Mouse (Mus musculus) adrenal gland (tissue): Measurements from ENCODE around the gene Ttpal.

Source experiments
- intact Hi-C: fragments of 180-260 bp; cut with DNase I; formaldehyde crosslinking; loops from one replicate; pipeline ENCODE4 v1.15.1; 2025

The Ttpal gene

DNA sequence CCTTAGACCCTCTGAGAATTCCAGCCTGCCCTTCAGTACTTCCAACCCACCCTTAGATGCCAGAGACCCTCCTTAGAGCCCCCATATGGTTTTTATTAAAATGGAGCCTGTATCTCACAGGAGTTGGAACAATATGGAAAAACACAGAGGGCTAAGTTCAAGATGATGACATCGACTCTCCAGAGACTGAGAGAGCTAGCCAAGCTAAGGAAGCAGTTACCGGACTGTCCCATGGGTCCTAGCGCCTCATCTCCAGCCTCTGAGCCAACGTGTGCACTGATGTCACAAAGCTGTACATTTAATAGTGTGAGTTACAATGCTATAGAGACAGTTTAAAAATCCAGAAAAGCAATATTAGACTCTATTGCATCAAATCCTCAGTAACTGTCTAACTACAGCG, 11.1 kb upstream of the Ttpal start:
- intact Hi-C loops = no loop called here

DNA sequence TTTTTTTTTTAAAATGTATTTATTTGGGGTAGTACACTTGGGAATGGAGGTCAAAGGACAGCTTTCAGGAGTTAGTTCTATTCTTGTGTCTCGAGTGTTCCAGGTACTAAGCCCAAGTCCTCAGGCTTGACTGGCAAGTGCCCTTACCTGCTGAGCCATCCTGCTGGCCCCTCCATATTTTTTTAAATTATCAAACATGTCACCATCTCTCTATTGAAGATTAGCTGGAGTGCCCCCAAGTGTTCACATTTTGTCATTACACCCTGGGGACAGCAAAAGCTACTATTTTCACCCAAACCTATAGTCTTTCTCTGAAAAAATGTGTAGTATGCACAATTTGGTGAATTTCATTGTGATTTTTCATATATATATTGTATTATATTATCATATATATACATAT, 10.0 kb upstream of the Ttpal start:
- intact Hi-C loops = no loop called here

DNA sequence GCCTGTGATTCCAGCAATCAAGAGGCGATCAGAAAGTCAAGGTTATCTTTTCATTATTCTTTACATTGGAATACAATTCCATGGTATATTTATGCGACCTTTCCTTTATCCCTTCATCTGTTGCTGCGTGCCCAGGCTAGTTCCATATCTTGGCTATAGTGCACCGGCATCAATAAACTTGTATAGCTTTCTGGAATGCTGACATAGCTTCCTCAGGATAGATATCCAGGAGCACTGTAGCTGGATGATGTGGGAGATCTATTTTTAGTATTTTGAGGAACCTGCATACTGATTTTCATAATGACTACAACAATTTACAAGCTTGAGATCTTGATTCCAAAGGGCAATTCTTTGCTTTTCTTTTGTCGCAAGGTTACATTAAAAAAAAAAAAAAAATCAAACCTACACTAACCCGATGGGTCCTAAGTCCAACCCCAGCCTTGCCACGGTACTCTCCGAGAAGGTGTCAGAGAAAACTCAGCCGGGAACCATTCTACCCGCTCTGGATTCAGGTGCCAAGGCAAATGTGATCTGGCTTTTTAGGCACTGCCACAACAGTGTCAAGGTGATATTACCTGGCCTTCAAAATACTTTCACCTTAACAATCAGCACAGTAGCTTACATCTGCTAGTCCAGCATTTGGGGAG, 8.4 kb upstream of the Ttpal start:
- intact Hi-C loops = no loop called here

DNA sequence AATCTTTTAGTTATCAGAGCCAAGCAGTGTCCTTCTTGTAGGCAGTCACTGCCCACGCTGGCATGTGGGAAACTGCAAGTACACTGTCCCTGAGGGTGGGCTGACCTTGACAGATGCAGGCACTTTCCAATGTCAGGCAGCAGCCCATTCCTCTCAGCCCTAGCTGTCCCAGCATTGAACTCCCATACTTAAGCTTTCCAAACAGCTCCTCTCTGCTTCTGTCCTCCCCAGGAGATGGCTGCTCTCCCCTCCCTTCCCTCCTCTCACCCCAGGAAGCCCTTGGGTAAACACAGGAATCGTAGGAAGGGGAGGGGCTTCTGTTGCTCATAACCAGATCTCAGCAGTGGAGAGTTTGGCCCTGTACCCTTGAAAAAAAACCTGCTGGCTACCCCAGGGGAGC, 7.0 kb upstream of the Ttpal start:
- intact Hi-C loops = loop anchor here (5.0 kb wide), 1 partner anchor 143 kb away; no protein-coding TSS in a partner anchor

DNA sequence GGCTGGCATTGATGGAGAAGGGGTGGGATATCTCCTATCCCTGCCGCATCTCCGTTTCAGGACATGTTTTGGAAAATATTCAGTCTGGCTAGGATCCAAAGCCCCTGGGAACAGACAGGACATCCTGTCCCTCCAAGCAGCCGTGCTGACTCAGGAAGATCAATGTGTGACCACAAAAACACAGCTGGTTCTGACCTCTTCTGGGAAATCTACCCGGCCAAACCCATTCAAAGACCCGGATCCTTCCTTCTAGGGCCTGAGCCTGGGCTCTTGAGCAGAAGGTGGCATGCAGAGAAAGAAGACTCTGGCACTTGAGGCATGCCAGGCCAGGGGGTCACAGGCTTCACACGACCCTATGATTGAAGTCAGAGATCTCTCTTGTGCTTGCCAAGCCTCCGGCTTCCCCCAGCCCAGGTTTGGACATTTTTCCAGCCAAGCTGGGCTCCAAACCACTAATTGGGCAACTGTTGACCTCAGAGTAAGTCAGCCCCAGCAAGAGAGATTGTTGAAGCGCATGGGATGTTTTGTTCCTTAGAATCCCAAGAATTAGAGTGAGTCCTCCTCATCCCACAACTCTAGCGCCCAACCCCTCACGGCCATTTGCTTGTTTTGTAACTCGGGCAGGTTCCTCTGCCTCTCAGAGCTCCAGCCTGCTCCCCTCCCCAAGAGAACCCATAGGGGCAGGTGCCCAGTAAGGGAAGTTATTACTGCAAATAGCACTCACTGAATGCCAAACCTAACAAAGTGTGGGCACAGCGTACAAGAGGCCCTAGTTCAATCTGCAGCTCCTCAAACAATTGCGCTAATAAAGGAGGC, 5.8 kb upstream of the Ttpal start:
- intact Hi-C loops = loop anchor here (5.0 kb wide), 1 partner anchor 144 kb away; no protein-coding TSS in a partner anchor

DNA sequence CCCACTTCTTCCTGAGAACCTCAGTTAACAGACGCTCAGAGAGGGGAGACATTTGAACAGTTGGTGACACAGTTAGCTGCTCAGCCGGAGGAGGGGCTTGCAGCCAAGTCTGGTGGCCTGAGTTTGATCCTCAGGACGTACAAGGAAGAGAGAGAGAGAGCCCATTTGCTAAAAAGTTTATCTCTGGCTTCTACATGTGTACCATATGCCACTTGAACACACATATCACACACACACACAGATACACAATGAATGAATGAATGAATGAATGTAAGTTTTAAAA, 5.3 kb upstream of the Ttpal start:
- intact Hi-C loops = loop anchor here (5.0 kb wide), 1 partner anchor 145 kb away; no protein-coding TSS in a partner anchor

GRCm38 (mm10) chr2:163597661-163598060, 4.5 kb upstream of the Ttpal start:
- intact Hi-C loops = loop anchor here (5.0 kb wide), 1 partner anchor 145 kb away; no protein-coding TSS in a partner anchor

GRCm38 (mm10) chr2:163599226-163599625, 2.9 kb upstream of the Ttpal start:
- intact Hi-C loops = loop anchor here (5.0 kb wide), 1 partner anchor 147 kb away; no protein-coding TSS in a partner anchor

GRCm38 (mm10) chr2:163601066-163601465, 1.0 kb upstream of the Ttpal start:
- intact Hi-C loops = loop anchor here (2.0 to 5.0 kb wide), 2 partner anchors 41 to 66 kb away; no protein-coding TSS in a partner anchor

- intact Hi-C loops = loop anchor here (2.0 to 5.0 kb wide), 3 partner anchors 41 to 117 kb away; no protein-coding TSS in a partner anchor
Observed at GRCm38 (mm10) chr2:163601712-163602100, 408 bp upstream of the Ttpal start.

DNA sequence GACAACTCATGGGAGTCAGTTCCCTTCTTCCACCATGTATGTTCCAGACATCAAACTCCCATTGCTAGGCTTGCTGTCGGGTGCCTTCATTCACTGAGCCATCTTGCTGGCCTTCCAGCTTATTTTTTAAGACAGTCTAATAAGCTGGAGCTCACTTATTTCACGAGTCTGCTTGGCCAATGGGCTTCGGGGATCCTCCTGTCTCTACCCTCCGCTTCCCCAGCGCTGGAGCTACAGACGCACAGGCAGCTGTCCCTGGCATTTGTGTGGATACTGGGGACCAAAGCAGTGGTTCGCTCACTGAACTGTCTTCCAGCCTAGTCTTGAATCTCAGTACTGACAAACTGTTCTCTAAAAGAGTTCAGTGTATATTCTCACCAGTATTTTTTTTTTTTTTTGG, 4.0 kb downstream of the Ttpal start:
- intact Hi-C loops = no loop called here

DNA sequence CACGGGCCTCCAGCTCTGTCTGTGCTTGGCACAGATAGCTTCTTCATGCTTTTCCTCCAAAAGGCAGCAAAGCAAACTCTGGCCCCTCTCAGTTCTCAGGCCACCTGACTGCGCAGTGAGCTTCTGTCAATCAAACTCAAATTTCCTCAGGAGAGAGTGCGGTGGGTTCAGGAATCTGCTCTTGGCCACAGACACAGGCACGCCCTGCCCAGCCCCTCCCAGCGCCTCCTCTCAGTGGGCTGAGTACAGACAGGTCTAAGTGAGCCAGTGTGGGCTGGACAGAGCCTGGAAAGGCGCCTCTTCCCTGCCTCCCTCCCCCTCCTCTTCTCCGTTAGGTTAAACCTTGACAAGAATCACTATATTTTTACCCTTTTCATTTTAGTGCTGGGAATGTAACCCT, 5.9 kb downstream of the Ttpal start:
- intact Hi-C loops = no loop called here

GRCm38 (mm10) chr2:163609281-163609975, 7.3 kb downstream of the Ttpal start:
- intact Hi-C loops = no loop called here

- intact Hi-C loops = no loop called here
Observed at GRCm38 (mm10) chr2:163611176-163611575, 9.1 kb downstream of the Ttpal start.

DNA sequence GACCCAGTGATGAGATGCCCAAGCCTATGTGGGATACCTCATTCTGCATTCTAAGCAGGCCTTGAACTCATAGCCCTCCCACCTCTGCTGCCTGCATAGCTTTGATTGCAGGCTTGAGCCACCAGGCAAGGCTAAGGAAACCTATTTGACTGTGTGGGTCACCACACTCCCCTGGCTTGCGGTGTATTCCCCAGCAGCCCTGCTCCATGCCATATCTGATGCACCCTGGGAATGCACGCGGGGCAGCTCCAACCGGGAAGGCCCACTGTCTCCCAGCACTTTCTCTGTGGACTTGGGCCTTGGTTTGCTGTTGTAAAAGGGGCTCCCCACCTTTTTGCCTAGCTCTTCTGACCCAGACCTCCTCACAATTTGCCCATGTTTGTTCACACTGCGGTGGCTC, 11.1 kb downstream of the Ttpal start:
- intact Hi-C loops = no loop called here

DNA sequence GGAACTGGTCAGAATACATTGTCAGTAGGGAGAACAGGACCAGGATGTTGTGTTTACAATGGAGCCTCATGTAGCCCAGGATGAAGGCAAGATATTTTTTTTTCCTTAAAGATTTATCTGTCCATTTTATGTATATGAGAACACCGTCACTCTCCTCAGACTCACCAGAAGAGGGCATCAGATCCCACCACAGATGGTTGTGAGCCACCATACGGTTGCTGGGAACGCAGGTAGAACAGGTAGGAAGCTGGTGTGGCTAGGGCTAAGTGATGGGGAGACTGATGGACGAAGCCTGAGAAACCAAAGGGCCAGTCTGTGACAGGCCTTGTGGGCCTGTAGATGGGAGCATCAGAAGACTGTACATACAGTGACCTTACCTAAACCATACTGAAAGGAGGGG, 11.9 kb downstream of the Ttpal start:
- intact Hi-C loops = no loop called here

GRCm38 (mm10) chr2:163615401-163615800, 13.3 kb downstream of the Ttpal start:
- intact Hi-C loops = no loop called here

DNA sequence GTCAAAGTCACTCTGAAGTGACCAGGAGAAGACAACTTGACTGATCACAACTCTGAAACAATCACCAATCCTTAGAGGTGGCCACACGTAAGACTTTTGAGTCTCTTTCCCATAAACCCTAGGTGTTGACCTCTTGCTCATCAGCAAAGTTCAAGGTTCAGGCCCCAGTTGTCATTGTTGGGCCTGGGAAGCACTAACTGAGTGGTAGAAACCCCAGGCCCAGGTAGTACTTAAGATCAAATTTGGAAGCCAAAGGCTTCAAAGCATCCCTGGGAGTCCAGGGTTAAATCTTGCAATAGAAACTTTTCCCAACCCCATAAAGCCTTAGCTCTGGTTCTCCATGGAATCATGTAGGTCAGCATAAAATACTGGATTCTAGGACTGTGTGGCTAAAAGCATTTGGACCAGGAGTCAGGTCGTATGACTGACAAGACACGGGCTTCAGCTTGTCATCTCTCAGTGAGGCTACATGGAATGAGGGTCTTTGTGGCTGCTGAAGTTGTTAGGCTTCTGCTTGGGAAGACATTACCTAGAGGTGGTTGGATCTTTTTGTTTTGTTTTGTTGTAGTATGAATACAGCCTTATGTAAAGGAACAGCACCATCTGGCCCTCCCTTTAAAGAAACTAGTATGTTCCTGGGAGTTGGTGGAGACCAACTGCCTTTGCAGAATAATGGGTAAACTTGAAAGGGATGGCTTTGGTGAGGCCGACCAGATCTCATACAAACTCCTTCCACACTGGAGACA, 14.0 kb downstream of the Ttpal start:
- intact Hi-C loops = no loop called here

GRCm38 (mm10) chr2:163616652-163617227, 14.6 kb downstream of the Ttpal start:
- intact Hi-C loops = no loop called here

GRCm38 (mm10) chr2:163617232-163617863, 15.2 kb downstream of the Ttpal start:
- intact Hi-C loops = no loop called here
